Mouse (Mus musculus) bone marrow, adult 2 months (tissue): Measurements from ENCODE around the gene Pik3r6.

Experiments used
- CTCF ChIP-seq: fragments of 200-500 bp; IDR thresholded peaks from 2 replicates; pipeline ENCODE4 v1.5.1; 2011; ENCODE audit warnings: low read length, control low read depth; ENCODE audit not compliant: control insufficient read depth, insufficient read depth
- POLR2A ChIP-seq: fragments of 200-500 bp; IDR thresholded peaks from 2 replicates; pipeline ENCODE4 v1.6.1; 2011; ENCODE audit warnings: low read depth, mild to moderate bottlenecking, control low read depth, low read length, borderline replicate concordance; ENCODE audit not compliant: control insufficient read depth

DNA sequence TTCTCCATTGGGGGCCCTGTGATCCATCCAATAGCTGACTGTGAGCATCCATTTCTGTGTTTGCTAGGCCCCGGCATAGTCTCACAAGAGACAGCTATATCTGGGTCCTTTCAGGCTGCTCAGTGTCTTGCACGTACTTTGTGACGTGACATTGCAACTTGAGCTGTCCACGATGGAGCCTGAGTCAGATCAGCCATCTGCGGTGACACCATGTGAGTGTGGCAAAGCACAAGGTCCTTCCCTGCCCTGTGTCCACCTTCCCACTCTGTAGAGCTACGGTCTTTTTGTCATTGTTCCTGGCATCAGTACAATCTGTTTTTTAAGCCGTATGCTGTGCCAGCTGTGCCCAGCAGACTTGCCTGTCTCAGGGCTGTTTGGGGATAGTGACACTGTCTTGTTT, 4.4 kb downstream of the Pik3r6 start:
- TF ChIP-seq CTCF = no peak
- no peak for TF ChIP-seq POLR2A
